Mouse (Mus musculus): ENCODE measurements around the gene Neurl1a.
A peak's percentile ranks its signal among the peaks of the same experiment; 100 is the strongest.

The Neurl1a gene

DNA sequence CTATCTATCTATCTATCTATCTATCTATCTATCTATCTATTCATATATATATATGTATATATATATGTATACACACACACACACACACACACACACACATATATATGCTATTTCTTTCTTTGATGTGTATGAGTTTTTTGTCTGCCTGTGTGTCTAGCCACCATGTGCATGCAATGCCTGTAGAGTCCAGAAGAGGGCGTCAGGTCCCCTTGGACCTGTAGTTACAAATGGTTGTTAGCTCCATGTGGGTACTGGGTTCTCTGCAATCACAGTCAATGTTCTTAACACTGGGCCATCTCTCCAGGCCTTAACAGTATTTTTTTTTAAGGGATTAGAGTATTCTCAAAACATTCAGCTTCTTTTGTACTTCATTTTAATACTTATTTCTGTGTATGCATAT, 34.9 kb downstream of the Neurl1a start:
- no peak for DNase-seq (ENCODE audit: low spot score)

DNA sequence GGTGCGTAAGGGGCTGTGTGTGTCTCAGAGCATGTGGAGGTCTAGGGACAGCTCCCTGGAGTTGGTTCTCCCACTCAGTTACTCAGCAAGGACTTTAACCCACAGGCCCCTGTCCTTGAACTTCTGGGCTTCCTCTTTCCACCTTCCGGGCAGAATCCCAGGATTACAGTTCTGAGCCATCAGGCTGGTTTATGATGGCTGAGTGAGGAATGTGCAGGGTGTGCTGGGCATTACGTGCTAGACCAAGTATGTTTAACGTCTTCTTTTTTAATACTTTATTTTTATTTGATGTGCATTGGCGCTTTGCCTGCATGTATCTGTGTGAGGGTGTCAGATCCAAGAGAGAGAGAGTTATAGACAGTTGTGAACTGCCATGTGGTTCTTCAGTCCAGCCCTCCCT, 38.1 kb downstream of the Neurl1a start:
- no peak for DNase-seq (ENCODE audit: low spot score)

DNA sequence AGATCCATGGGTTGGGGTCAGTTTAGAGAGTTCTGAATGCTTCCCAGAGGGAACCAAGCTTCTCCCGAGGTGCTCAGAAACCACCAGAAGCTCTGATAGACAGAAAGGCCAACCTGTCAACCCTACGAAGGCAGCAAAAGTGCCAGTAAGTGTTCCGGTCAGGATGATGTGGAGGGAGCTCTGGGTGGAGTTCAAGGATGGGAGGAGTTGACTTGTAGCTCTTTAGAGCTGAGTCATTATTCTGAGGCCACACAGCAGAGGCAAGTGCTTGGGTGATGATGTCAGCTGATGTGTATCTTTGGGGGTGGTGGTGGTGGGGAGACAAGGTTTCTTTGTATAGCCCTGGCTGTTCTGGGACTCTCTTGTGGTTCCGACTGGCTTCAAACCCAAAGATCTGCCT, 41.0 kb downstream of the Neurl1a start:
- peak; percentile 44 for DNase-seq (ENCODE audit: low spot score)

DNA sequence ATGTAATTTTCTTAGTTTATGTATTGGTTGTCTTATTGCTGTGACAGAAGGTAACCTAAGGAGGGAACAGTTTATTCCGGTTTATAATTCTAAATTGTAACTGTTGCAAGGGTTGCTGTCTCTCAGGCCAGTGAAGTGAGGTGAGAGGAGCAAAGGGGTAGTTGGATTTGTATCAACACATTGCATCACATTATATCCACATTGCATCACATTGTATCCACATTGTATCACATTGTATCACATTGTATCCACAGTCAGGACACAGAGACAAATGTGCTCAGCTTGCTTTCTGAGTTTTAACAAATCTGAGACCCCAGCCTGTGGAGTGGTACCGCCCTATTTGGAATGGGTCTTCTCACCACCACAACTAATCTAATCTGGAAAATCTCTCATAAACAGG, 41.6 kb downstream of the Neurl1a start:
- DNase-seq (ENCODE audit: low spot score): no peak

DNA sequence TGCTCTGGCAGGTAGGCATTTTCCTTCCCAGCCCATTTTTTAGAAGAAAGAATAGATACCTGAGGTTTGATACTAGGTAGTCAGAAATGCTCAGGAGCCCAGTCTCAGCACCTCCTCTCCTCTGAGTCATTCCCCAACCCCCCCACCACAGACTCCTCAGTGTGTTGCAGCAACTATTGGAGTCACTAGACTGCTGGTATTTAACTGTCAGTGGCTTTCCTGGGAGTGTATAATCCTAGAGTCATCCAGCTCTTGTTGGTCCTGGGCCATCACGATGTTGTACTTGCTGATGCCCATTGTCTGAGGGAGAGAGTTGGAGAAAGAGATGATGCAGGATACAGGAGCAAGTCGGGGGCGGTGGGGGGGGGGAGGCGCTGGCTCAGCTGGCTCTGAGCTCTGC, 42.4 kb downstream of the Neurl1a start:
- DNase-seq (ENCODE audit: low spot score): no peak

DNA sequence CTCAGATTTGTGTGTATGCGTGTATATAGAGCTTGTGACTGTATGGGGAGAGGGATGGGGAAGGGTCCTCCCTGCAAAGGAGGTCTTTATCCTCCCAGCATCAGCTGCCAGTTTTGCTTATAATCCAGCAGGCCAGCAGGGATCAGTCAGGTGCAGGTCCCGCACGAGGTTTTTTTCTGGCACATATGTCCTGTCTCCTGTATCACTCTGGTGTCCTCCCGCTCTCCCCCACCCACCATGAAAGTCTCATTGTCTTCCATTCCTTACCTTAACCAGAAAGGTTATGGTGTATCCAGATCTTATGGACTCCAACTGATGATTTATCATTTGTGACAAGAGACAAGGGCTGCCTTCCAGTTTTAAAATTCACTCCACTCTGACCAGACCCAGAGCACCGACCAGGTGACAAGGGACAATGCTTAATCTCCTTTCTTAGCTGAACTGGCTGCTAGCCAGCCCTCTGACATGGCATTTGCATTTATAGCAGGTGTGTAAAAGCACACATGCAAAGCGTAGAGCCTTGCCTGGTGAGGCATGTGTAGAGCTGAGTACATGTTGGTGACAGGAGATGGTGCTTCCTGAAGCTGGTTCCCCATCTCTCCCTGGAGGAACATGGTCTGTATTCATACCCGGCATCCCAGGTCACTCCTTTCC, 43.0 kb downstream of the Neurl1a start:
- peak; percentile 29 for DNase-seq (ENCODE audit: low spot score)

DNA sequence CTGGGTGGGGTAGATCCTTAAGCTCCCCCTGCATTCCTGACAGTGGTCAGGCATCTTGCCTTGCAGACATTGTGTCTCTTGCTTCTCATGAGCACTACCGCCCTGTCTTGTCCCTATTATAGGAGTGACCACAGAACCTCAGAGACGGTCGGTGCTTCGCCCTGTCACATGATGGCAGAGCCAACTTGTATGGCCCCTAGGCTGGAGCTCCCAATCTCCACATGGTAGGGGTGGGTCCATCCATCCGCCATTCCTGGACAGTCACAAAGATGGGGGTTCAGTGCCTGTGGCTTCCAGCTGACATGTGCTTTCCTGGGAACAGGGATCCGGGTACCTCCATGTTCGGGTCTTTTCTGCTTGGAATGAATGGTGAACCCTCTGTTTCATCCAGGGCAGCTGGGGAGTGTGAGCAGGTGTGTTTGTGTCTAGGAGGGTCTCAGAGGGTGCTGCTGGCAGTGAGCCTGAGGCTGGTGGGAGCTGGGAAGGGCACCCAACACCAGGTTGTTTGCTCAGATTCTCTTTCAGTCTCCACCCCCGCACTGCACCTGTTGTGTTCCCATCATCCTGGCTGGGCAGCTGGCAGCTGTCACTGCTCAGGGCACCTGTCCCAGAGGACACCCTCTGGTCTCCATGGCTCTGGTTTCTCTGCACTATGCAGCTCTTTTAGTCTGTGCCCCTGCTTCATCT, 43.7 kb downstream of the Neurl1a start:
- no peak for DNase-seq (ENCODE audit: low spot score)

DNA sequence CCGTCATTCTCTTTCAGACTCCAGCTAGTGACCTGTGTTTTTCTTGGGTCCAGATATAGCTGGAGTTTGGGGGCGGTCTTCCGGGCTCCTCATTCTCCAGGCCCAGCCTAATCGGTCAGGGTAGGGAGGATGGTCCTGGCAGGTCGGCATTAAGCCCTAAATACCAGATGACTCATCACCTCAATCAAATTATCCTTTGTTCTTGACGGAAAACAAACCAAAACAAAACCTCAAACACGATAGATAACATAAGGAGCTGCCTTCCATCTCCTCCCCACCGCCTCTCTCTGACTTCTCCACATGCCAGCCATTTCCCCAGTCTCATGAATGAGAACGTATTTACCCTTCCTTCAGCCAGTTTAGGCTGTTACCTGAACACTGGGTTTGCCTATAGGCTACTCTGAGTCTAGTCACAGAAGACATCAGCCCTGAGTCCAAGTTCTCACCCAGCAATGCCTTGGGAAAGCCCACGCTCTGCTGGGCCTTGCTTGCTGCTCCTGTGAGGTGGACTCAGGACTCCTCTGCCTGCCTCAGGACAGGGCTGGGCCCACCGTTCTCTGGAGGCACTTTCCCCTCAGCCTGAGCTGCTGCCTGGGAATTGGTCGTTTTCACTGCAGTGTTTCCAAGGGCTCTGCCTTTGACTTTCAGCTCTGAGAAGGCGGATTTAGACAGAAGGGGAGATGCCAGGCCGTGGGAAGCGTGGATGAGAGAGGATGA, 44.4 kb downstream of the Neurl1a start:
- peak; percentile 87 for DNase-seq (ENCODE audit: low spot score)

DNA sequence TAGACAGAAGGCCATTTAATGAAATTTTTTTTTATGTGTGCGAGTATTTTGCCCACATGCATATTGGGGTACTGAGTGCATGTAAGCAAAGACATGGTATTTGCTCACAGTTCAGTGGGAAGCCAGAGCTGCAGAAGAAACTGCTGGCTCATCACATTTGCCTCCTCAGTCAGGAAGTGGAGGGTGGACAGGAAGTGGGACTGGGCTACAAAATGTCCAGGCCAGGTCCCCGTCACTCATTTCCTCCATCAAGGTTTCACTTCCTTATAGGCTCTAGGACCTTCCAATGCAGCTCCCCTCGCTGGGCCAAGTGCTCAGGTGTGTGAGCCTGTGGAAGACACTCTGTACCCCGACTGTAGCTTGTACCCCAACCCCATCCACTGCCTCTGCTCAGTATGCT, 46.1 kb downstream of the Neurl1a start:
- no peak for DNase-seq (ENCODE audit: low spot score)

DNA sequence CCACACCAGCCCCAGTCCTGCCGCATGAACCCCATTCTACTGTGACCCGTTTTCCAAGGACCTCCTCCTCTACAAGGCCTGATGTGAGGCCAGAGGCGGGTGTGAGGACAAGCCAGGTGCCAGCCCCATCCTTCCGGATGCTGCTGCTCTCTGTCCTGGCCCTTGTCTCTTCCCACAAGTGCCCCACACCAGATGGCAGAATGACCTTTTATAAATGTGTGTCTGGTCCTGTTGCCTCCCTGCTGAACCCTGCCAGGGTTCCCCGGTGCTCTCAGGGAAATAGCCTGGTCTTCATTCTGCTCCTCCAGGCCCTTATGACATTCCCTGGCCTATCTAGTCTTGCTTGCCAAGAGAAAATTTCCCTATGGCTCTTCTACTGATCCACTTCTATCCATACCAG, 47.2 kb downstream of the Neurl1a start:
- DNase-seq (ENCODE audit: low spot score): peak; percentile 73

DNA sequence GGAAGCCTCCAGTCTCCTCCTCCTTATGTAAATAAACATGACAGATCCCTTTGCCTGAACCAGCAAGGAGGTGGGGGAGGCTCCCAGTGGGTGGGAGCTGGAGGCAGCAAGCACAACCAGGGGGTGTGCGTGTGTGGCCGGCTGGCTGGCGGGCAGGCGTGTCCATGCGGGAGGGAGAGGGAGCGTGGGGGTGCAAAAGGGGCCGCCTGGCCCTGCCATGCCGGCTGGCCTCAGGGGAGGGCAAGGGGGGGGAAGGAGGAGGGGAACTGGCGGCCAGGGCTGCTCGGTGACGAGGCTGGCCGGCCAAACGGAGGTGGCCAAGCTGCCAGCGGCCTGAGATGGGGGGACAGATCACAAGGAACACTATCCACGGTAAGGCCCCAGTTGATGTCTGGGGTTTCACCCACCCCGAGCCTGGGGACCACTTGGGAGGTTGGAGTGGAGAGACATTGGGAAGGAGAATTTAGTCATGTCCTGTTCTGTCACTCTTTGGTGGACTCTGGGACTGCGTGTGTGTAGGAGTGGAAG, 50.2 kb downstream of the Neurl1a start:
- DNase-seq (ENCODE audit: low spot score): peak; percentile 84

DNA sequence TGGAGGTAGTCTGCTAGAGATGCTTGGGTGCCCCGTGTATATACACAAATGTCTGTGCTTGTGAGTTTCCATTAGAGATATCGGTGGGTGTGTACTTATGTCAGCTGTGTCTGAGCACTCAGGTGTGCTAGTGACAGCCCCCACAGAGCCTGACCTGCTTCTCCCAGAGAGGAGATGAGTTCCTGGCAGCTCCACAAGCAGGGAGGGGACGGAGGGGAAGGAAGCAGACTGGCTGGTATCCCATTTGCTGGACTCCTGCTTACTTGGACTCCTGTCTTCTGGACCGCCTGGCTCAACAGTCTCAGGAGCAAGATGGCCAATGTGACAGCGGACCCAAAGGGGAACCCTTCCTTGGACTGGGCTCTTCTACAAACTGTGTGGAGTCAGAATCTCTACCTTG, 50.8 kb downstream of the Neurl1a start:
- DNase-seq (ENCODE audit: low spot score): no peak

DNA sequence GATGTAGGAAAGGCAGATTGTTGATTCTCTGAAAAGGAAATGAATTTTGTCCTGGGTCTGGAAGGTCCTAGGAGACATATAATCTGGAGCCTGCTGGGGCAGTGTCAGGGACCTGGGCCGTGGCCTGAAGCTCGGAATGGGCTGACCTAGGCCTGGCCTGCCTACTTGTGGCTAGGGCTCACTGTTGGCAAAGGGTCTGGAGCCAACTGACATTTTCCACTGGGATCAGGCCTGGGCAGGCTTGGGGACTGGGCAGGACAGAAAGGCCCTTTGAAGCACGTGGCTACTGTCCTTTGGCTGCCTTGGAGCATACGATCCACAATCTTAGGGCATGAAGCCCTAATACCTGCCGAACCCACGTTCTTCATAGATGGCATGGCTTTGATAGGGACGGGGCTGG, 51.5 kb downstream of the Neurl1a start:
- no peak for DNase-seq (ENCODE audit: low spot score)

DNA sequence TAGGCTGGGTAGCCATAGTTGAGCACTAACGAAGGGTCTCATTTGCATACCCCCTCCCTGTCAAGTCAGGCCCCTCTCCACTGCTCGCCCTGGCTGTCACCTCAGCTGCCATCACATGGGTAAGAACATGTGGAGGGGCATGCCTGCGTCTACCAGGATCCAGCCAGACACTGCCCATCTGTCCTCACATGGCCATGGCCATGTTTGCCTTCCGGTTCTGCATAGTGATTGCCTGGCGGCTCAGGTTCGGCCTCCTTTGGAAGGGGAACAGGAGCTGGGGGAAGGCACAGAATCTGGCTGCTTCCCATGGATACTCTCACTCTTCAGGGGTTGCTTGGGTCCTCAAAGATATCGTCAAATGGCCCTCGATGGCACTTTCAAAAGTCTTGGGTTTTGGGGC, 52.1 kb downstream of the Neurl1a start:
- no peak for DNase-seq (ENCODE audit: low spot score)

DNA sequence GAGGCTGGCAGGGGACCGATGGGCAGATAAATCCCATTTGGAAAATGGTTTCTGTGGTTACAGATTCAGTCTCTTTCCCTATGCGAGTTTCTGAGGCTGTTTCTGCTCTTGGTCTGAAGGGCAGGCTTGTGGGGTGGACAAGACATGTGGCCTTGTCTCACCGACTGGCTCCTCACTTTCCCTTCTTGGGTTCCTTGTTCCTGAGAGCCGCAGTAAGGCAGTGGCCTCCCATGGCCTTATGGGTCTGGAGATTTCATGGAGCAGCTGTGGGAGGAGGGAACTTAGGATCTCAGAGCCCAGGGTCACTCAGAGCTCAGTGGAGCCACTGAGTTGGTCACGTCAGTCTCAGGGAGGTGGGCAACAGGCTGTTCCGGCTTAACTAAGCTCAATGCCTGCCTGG, 52.8 kb downstream of the Neurl1a start:
- no peak for DNase-seq (ENCODE audit: low spot score)

DNA sequence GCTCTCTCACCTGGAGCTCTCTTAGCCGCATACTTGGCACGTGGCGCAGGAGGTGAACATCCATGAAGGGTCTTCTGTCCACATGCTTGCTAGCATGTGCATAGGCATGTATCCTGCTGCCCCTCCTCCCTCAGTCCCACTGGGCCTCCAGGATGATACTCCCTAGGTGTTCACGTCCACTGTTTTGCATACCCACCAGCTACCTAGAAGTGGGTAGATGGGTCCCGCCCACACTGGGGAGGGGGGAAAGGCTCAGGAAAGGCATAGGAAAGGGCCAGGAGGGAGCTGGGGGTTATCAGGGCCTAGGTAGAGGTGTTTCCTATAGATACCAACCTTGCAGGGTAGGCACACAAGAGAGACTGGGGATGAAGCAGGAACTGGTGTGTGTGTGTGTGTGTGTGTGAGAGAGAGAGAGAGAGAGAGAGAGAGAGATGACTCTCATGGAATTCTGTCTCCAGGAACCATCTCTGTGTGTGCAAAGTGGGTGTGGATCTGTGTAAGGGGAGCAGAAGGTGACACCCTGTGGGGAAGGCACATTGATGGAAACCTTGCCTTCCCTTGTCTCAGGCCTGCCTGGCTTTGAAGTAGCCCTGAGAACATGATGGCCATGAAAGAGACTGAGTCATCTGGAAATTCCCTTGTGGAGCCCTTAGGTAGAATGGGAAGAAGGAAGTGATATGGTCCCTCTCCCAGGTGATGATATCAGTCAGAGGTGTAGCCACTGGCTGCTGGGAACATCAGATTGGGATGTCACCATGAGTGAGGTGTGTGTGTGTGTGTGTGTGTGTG, 53.7 kb downstream of the Neurl1a start:
- no peak for DNase-seq (ENCODE audit: low spot score)

DNA sequence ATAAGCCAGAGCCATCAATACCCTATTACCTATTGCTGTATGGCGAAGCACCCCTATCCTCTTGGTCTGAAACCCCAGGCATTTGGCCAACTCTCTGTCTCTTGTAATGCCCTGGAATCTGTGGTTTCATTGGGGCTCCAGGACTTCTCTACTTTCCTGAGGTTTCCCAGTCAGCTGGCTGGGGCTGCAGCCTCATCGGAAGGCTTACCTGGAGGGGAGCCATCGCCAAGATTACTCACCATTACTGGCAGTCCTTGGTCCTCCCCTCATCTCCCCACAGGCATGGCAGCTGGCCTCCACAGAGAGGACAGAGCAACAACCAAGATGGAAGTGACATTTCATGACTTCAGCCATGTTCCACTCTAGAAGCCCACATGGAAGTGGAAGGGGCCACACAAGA, 54.5 kb downstream of the Neurl1a start:
- no peak for DNase-seq (ENCODE audit: low spot score)

DNA sequence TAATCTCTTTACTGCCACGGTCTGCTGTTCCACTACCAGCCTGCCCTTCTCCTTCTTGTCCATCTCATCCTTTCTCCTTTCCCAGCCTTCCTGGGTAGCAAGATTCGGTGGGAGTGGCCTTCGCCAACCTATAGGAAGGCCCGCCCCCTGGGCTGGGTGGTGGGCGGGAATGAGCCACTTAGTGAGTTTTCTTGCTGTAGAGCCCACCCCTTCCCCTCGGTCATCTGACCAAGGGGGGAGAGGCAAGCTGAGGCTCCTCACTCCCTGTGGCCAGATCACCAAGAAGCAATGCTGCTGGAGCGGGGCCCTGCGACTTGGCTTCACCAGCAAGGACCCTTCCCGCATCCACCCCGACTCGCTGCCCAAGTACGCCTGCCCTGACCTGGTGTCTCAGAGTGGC, 61.5 kb downstream of the Neurl1a start:
- DNase-seq (ENCODE audit: low spot score): no peak

DNA sequence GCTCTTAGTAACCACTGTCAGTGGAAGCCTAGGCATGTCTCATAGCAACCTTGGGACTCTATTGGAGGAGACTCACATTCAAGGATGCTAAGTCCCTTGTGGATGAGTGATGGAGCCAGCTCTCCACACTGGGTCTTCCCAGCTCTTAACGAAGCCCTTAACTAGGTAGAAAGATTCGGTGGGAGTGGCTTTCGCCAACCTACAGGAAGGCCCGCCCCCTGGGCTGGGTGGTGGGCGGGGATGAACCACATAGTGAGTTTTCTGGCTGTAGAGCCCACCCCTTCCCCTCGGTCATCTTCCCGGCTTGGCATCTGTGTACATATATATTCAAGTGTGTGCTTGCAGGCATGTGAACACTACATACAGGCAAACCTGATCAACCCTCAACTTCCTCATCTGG, 62.3 kb downstream of the Neurl1a start:
- no peak for DNase-seq (ENCODE audit: low spot score)

DNA sequence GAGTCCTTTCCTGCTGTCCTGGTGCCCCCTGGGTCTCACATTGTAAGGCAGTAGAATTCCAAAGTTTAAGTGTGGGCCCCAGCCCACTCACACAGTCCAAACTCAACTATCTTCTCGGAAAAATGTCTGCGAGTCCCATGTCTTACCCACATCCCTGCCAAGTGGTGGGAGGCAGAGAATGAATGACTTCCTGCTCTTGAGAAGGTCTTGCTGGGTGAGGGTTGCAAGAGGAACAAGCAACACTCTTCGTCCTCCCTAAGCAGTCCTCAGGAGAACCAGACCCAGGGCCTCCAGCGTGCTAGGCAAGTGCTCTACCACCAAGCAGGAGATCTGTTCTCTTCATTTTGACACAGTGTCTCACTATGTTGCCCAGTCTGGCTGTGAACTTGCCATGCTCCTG, 63.6 kb downstream of the Neurl1a start:
- no peak for DNase-seq (ENCODE audit: low spot score)

DNA sequence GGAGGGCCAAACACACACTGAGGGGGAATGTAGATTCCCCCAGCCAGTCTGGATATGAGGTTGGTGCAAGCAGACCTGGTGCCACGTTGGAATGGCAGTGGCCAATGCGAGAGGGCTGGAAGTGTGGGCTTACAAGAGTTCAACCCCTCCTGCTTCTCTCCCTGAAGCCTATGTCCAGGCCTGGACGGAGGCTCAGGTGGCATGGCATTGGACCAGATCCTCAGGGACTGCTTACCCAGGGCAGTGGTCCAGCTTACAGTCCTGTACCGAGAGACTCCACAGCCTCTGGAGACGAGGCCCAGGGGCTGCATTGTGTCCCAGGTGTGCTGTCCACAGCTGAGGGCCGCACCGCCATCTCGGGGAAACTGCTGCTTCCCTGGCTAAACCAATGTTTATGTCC, 66.9 kb downstream of the Neurl1a start:
- DNase-seq (ENCODE audit: low spot score): peak; percentile 50

DNA sequence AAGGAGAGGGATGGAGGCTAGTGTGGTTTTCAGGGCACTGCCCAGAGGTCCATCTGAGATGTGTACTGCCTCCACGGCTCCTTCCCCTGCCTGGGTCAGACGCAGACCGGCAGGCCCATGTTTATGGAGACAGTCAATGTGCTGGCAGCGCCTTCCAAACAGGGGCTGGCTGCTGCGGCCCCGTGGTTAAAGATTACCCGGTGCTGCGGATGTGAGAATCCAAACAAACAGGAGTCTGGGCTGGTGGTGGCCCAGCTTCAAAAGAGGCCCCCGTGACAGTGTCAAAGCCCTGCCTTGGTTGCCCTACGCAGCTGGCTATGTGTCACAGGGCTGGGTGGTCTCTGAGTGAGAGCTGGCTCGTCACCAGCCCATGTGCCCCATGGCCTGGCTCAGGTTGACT, 69.2 kb downstream of the Neurl1a start:
- DNase-seq (ENCODE audit: low spot score): no peak
